Mouse (Mus musculus) small intestine, adult 2 months (tissue): Measurements from ENCODE around the gene Nme7. TPM values are rescaled to one million over a fixed set of nuclear protein-coding genes. Genes with fewer than 3 reads are reported as not detected.

ENCODE experiments used
- H3K27ac ChIP-seq: fragments of 200-500 bp; 2 replicates; pipeline ENCODE4 v1.5.1; 2012; ENCODE audit warnings: low read depth, low read length, control low read depth, inconsistent platforms; ENCODE audit not compliant: insufficient read depth
- H3K27me3 ChIP-seq: fragments of 200-500 bp; 2 replicates; pipeline ENCODE4 v1.6.1; 2012; ENCODE audit warnings: mild to moderate bottlenecking, moderate library complexity, low read length, inconsistent platforms; ENCODE audit not compliant: control insufficient read depth, insufficient read depth
- H3K36me3 ChIP-seq: fragments of 200-500 bp; 2 replicates; pipeline ENCODE4 v1.6.1; 2012; ENCODE audit warnings: mild to moderate bottlenecking, low read length, control low read depth, inconsistent platforms; ENCODE audit not compliant: control insufficient read depth, insufficient read depth
- H3K4me1 ChIP-seq: fragments of 200-500 bp; 2 replicates; pipeline ENCODE4 v1.6.1; 2012; ENCODE audit warnings: low read length, inconsistent platforms, mixed read lengths; ENCODE audit not compliant: control insufficient read depth, insufficient read depth, insufficient read length
- H3K4me3 ChIP-seq: fragments of 200-500 bp; 2 replicates; pipeline ENCODE4 v1.5.1; 2012; ENCODE audit warnings: low read depth, mild to moderate bottlenecking, control low read depth, inconsistent platforms, low read length, moderate library complexity
- CTCF ChIP-seq: fragments of 200-500 bp; IDR thresholded peaks from 2 replicates; pipeline ENCODE4 v1.5.1; 2012; ENCODE audit warnings: low read depth, mild to moderate bottlenecking, control low read depth, inconsistent platforms, low read length, moderate library complexity, mixed read lengths; ENCODE audit not compliant: insufficient replicate concordance, insufficient read length; ENCODE audit errors: extremely low read depth
- POLR2A ChIP-seq: fragments of 200-500 bp; IDR thresholded peaks from 2 replicates; pipeline ENCODE4 v1.6.1; 2012; ENCODE audit warnings: low read depth, mild to moderate bottlenecking, control low read depth, inconsistent platforms, low read length, moderate library complexity
- WGBS: fragments of 180-500 bp; shearing (Covaris S2); methylation state at CpG from one replicate; pipeline ENCODE4 v1.1.7; 2018; 5-methylcytosine and 5-hydroxymethylcytosine counted together
- polyA plus RNA-seq: library from polyadenylated mRNA; depleted of rRNA; stranded (reverse); fragments of >200 nt; gene quantifications from 2 replicates; pipeline ENCODE4 v1.2.3, GENCODE M21; 2012

Gene Nme7
- polyA plus RNA-seq, 1 experiment: 1.9 TPM

GRCm38 (mm10) chr1:164428644-164429043 is 124.7 kb downstream of the Nme7 start:
- Histone ChIP-seq H3K4me3 (no peak overlapping the region), H3K36me3 (no peaks in the 10 kb centered on the region), H3K4me1 (no peaks in the 10 kb centered on the region), H3K27ac (no peak overlapping the region), H3K27me3 (no peaks in the 10 kb centered on the region)
- 93% methylated on average over 9 of the region's 9 CpGs for WGBS
- TF ChIP-seq POLR2A: no peak
- no peak for TF ChIP-seq CTCF

GRCm38 (mm10) chr1:164432649-164433048 is 128.7 kb downstream of the Nme7 start:
- no peak overlapping the region for H3K4me3 ChIP-seq
- H3K27me3 ChIP-seq: no peaks in the 10 kb centered on the region
- no peak overlapping the region for H3K27ac ChIP-seq
- H3K4me1 ChIP-seq: no peaks in the 10 kb centered on the region
- TF ChIP-seq POLR2A (no peak), CTCF (no peak)
- H3K36me3 ChIP-seq: peaks cover 13% of the 10 kb centered on the region
- WGBS: 86% methylated on average over 5 of the region's 5 CpGs

GRCm38 (mm10) chr1:164434049-164434448 is 130.1 kb downstream of the Nme7 start:
- no peak for TF ChIP-seq CTCF
- TF ChIP-seq POLR2A: no peak
- no peak overlapping the region for H3K4me3 ChIP-seq
- peak overlapping the region; percentile 39; the same call in 1 of the 2 replicates for H3K27ac ChIP-seq
- H3K27me3 ChIP-seq: no peaks in the 10 kb centered on the region
- H3K36me3 ChIP-seq: peaks cover 25% of the 10 kb centered on the region
- WGBS: 31% methylated on average over 6 of the region's 6 CpGs
- peaks cover 2% of the 10 kb centered on the region; the same call in 1 of the 2 replicates for H3K4me1 ChIP-seq

- Histone ChIP-seq H3K4me1 (peaks cover 5% of the 10 kb centered on the region), H3K4me3 (no peak overlapping the region), H3K36me3 (peaks cover 52% of the 10 kb centered on the region), H3K27ac (0 out of 2 replicates have a peak overlapping the region, but pooled peaks have one; percentile 16), H3K27me3 (no peaks in the 10 kb centered on the region)
- no peak for TF ChIP-seq POLR2A
- no peak for TF ChIP-seq CTCF
- WGBS: 54% methylated on average over 7 of the region's 7 CpGs
Observed at GRCm38 (mm10) chr1:164436749-164437148, 132.8 kb downstream of the Nme7 start.

GRCm38 (mm10) chr1:164440230-164440629 is 136.3 kb downstream of the Nme7 start:
- no peak overlapping the region for H3K27ac ChIP-seq
- 73% methylated on average over 6 of the region's 6 CpGs for WGBS
- no peaks in the 10 kb centered on the region for H3K27me3 ChIP-seq
- TF ChIP-seq POLR2A (no peak), CTCF (no peak)
- peaks cover 83% of the 10 kb centered on the region for H3K36me3 ChIP-seq
- no peak overlapping the region for H3K4me3 ChIP-seq
- H3K4me1 ChIP-seq: peaks cover 5% of the 10 kb centered on the region

- TF ChIP-seq CTCF (no peak), POLR2A (no peak)
- no peak overlapping the region for H3K27ac ChIP-seq
- peaks cover 88% of the 10 kb centered on the region for H3K36me3 ChIP-seq
- peaks cover 5% of the 10 kb centered on the region for H3K4me1 ChIP-seq
- no peak overlapping the region for H3K4me3 ChIP-seq
- no peaks in the 10 kb centered on the region for H3K27me3 ChIP-seq
- WGBS: 58% methylated on average over 11 of the region's 11 CpGs
Observed at GRCm38 (mm10) chr1:164440708-164441407, 136.9 kb downstream of the Nme7 start.

- Histone ChIP-seq H3K27me3 (no peaks in the 10 kb centered on the region), H3K36me3 (peaks cover 91% of the 10 kb centered on the region), H3K27ac (no peak overlapping the region), H3K4me3 (no peak overlapping the region), H3K4me1 (peaks cover 6% of the 10 kb centered on the region)
- WGBS: 73% methylated on average over 18 of the region's 18 CpGs
- TF ChIP-seq CTCF (no peak), POLR2A (no peak)
Observed at GRCm38 (mm10) chr1:164441408-164441974, 137.6 kb downstream of the Nme7 start.
